17 mouse cellular contexts compared by ENCODE assay signal in the genomic region with DNA sequence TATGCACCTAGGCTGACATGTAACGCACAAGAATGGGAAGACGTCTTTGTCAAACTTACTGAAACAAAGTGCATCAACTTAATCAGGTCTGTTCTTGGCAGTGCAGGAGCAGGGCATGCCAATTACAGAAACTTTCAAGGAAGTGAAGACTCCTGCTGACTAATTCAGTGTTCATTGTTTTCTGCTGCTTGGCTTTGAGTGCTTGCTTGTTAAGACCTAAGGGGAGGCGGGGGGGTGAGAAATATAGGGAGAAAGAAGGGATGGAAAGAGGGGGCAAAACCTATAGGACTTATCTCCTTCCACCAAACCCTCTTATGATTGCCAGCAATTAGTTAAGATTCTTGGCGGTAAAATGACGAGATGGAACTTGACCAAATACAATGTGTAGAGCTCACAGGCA.
DNase-seq lines count a peak whose midpoint lies in the region; ATAC-seq and TF ChIP-seq lines count a peak whose summit lies in the region.
"Had no signal": no experiment of that assay in that cellular context is flagged by ENCODE, and none has a peak within 500 bp of the region (broad histone marks: within the 10 kb centered on the region; RNA-seq: fewer than 3 reads in every experiment).

No protein-coding gene starts in this region.

- no peak overlapping the region for H3K9ac ChIP-seq in forebrain, postnatal 0 days
- no peak overlapping the region for H3K9ac ChIP-seq in forebrain, embryonic 13.5 days
- H3K9ac ChIP-seq: hindbrain, embryonic 14.5 days; intestine, embryonic 15.5 days had no signal

- H3K36me3 ChIP-seq in forebrain, embryonic 10.5 days (replicated peaks): no peaks in the 10 kb centered on the region
- H3K36me3 ChIP-seq in forebrain, postnatal 0 days (ENCODE audit: insufficient read depth): no peaks in the 10 kb centered on the region
- H3K36me3 ChIP-seq in forebrain, embryonic 13.5 days (ENCODE audit: poor library complexity, severe bottlenecking): no peaks in the 10 kb centered on the region
- H3K36me3 ChIP-seq: heart, embryonic 10.5 days; intestine, embryonic 15.5 days had no signal

- H3K9me3 ChIP-seq in forebrain, embryonic 10.5 days: no peaks in the 10 kb centered on the region
- no peaks in the 10 kb centered on the region for H3K9me3 ChIP-seq in forebrain, postnatal 0 days (ENCODE audit: low read length)
- H3K9me3 ChIP-seq in forebrain, embryonic 13.5 days (replicated peaks): no peaks in the 10 kb centered on the region
- H3K9me3 ChIP-seq: heart, embryonic 10.5 days; intestine, embryonic 15.5 days had no signal

- no peak overlapping the region for H3K4me2 ChIP-seq in forebrain, postnatal 0 days (ENCODE audit: low read depth)
- no peak overlapping the region for H3K4me2 ChIP-seq in forebrain, embryonic 13.5 days
- H3K4me2 ChIP-seq: hindbrain, embryonic 14.5 days; intestine, embryonic 15.5 days had no signal

- H3K27me3 ChIP-seq in forebrain, embryonic 10.5 days (ENCODE audit: poor library complexity, severe bottlenecking): no peaks in the 10 kb centered on the region
- no peaks in the 10 kb centered on the region for H3K27me3 ChIP-seq in forebrain, postnatal 0 days (ENCODE audit: insufficient read depth, low read length)
- no peaks in the 10 kb centered on the region for H3K27me3 ChIP-seq in forebrain, embryonic 13.5 days
- H3K27me3 ChIP-seq: intestine, embryonic 15.5 days had no signal

- peak overlapping the region; percentile 72 for H3K27ac ChIP-seq in forebrain, embryonic 10.5 days
- H3K27ac ChIP-seq in forebrain, postnatal 0 days (ENCODE audit: low read depth, low read length): no peak overlapping the region
- no peak overlapping the region for H3K27ac ChIP-seq in forebrain, embryonic 13.5 days
- H3K27ac ChIP-seq: heart, embryonic 10.5 days; hindbrain, embryonic 14.5 days; intestine, embryonic 15.5 days had no signal

- WGBS in forebrain, embryonic 10.5 days: 22% methylated on average over 5 of the region's 5 CpGs
- 18% methylated on average over 5 of the region's 5 CpGs for WGBS in forebrain, postnatal 0 days
- WGBS in forebrain, embryonic 13.5 days: 9% methylated on average over 5 of the region's 5 CpGs

- H3K4me1 ChIP-seq in forebrain, embryonic 10.5 days: peaks cover 45% of the 10 kb centered on the region
- H3K4me1 ChIP-seq in forebrain, postnatal 0 days (ENCODE audit: insufficient read depth): no peaks in the 10 kb centered on the region
- peaks cover 29% of the 10 kb centered on the region for H3K4me1 ChIP-seq in forebrain, embryonic 13.5 days
- H3K4me1 ChIP-seq: intestine, embryonic 15.5 days had no signal

- TF ChIP-seq CTCF in forebrain, postnatal 0 days (IDR thresholded peaks at IDR 0.05; ENCODE audit: low read depth): no peak
- TF ChIP-seq CTCF in brain, embryonic 14.5 days (IDR thresholded peaks at IDR 0.05; ENCODE audit: borderline replicate concordance, extremely low read depth, insufficient read depth, insufficient read length): no peak

- intact Hi-C loops in left cerebral cortex, postnatal 4 days (cut with DNase I): no loop called here

- no peak for DNase-seq in forebrain, embryonic 10.5 days (ENCODE audit: extremely low spot score, low spot score)
- no peak for DNase-seq in forebrain, postnatal 0 days
- peak; percentile 86 for DNase-seq in brain, embryonic 14.5 days (ENCODE audit: low read depth)
- peak; percentile 80 for DNase-seq in retina, postnatal 1 day
- DNase-seq in layer of hippocampus, postnatal 10 days (ENCODE audit: low spot score in 2 of 2): no peak
- DNase-seq in left cerebral cortex, postnatal 4 days: no peak
- DNase-seq: adrenal gland, postnatal 10 days; cerebellum, adult 8-10 months; cerebellum, postnatal 25 days; heart, adult 18-20 months; heart, postnatal 10 days; heart, postnatal 4 days; kidney, adult 18-20 months had no signal

- no peak overlapping the region for H3K4me3 ChIP-seq in forebrain, embryonic 10.5 days
- H3K4me3 ChIP-seq in forebrain, postnatal 0 days (ENCODE audit: low read depth, low read length): no peak overlapping the region
- no peak overlapping the region for H3K4me3 ChIP-seq in forebrain, embryonic 13.5 days
- H3K4me3 ChIP-seq: heart, embryonic 10.5 days; intestine, embryonic 15.5 days had no signal

- ATAC-seq in forebrain, postnatal 0 days: no peak; the same call in 1 of the 2 replicates
- ATAC-seq in forebrain, embryonic 13.5 days: peak; percentile 36; the same call in 1 of the 2 replicates
- ATAC-seq: intestine, embryonic 15.5 days had no signal

- TF ChIP-seq POLR2A in brain, embryonic 14.5 days (IDR thresholded peaks at IDR 0.05; ENCODE audit: borderline replicate concordance, extremely low read depth, insufficient read depth, insufficient read length, poor library complexity, severe bottlenecking): no peak

Comparison
In these comparisons a context has a peak if more than half of its experiments do, and no peak if none do; other contexts are left out.
1. DNase-seq: peak in brain, embryonic 14.5 days (single experiment) and retina, postnatal 1 day (single experiment); none in forebrain, embryonic 10.5 days (single experiment), forebrain, postnatal 0 days (single experiment), layer of hippocampus, postnatal 10 days (0 of 2) and left cerebral cortex, postnatal 4 days (single experiment).